Mouse (Mus musculus): ENCODE data around the gene Fam167b.
"Not testable (repeated sequence)": the region's sequence is repeated elsewhere in the genome, so short reads cannot be mapped to it uniquely, and the experiment has no call there.

Fam167b gene

GRCm38 (mm10) chr4:129557256-129557808 is 21.0 kb downstream of the Fam167b start:
- DNase-seq, result no peak

- peak; percentile 91 for DNase-seq
Observed at GRCm38 (mm10) chr4:129556532-129557223, 21.7 kb downstream of the Fam167b start.

GRCm38 (mm10) chr4:129555862-129556531 is 22.4 kb downstream of the Fam167b start:
- DNase-seq, result no peak

DNA sequence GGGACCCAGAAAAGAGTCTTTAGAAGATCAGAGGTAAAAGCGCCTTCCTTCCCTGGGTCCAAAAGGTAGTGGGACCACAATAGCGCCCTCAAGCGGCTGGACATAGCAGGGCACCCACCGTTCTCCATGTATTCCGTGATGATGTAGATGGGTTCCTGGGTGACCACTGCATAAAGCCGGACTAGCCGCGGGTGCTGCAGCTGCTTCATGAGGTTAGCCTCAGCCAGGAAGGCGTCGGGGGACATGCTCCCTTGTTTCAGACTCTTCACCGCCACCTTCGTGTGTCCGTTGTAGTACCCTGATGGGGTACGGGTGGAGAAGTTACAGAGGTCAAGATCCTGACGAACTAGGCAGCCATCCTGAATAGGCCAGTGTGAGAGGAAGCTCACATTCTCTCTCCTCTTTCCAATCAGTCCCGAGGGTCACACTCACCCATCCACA is 22.9 kb downstream of the Fam167b start:
- DNase-seq, result peak; percentile 66

DNA sequence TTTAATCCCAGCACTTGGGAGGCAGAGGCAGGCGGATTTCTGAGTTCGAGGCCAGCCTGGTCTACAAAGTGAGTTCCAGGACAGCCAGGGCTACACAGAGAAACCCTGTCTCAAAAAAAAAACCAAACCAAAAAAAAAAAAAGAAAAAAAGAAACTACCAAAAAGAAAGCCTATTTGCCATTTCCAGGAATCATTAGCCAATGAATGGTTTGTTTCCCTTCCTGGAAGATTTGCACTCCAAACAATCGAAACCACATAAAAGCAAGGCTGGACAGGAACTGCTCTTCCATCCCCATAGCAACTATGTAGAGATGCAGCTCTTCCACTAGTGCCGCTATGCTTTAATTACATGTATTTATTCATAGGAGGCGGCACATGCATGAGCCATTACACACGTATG is 23.8 kb downstream of the Fam167b start:
- DNase-seq, result not testable (repeated sequence)

DNA sequence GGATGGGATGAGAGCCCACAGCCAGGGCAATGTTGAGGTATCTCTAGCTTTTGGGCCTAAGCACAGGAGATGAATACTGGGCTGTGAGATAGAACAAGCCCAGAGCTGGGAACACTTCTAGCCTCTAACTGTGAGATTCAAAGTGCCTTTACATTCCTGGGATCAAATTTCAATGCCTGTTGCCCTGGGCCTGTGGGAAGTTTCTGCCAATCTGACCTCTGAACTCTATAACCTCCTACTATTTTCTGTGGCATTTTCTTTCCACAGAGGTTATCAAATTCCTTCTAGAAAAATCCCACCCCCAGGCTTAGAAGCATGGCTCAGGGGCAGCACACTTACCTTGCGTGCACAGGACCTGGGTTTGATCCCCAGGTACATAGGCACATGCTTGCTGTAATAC is 28.1 kb downstream of the Fam167b start:
- DNase-seq, result no peak

GRCm38 (mm10) chr4:129549306-129549705 is 29.0 kb downstream of the Fam167b start:
- peak; percentile 47 for DNase-seq

DNA sequence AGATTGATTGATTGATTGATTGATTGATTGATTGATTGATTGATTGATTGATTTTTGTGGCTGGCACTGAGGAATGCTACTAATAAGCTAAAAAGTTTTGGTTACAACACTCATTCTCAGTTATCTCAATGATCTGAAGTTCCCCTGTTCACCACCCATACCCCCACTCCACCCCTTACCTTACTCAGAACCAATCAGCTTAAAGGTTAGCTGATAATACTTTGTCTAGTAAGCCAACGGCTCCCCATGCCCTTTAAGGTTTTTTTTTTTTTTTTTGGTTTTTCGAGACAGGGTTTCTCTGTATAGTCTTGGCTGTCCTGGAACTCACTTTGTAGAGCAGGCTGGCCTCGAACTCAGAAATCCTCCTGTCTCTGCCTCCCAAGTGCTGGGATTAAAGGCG is 30.7 kb downstream of the Fam167b start:
- not testable (repeated sequence) for DNase-seq

- DNase-seq, result no peak
Observed at GRCm38 (mm10) chr4:129544106-129544505, 34.2 kb downstream of the Fam167b start.

GRCm38 (mm10) chr4:129542592-129543141 is 35.7 kb downstream of the Fam167b start, which contains the start of gene Hdac1:
TSS of gene Hdac1 (minus strand) at chr4:129542713.
- peak; percentile 99 for DNase-seq

DNA sequence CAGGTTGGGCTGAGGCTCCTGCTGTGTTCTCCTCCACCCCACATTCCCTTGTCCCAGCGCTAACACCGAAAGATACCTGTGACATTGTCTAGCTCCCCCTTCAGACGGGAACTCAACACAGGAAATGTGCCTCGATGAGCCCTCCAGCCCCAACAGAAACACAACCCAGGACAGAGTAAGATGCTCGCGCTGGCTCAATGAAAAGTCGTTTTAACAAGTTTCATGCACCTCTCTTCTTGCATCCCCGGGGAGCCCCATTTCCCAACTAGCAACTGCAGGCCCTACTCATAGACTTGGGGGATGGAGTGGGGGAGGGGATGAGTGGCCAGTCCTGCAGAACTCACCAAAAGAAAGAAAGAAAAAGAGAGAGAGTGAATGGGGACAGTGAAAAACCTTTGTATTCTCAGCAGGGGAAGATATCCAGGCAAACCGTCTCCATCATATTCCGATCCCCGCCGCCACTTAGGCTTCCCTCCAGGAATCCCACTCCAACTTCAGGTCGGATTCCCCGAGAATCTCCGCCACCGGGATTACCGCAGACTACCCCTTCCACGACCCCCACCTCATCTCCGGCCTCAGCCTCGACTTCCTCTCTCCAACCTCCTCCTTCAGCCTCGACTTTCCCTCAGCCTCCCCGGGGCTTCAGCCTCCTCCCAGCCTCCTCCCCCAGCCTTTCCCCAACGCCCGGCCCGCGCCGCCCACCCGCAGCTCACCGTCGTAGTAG is 36.3 kb downstream of the Fam167b start:
- DNase-seq, result peak; percentile 36

DNA sequence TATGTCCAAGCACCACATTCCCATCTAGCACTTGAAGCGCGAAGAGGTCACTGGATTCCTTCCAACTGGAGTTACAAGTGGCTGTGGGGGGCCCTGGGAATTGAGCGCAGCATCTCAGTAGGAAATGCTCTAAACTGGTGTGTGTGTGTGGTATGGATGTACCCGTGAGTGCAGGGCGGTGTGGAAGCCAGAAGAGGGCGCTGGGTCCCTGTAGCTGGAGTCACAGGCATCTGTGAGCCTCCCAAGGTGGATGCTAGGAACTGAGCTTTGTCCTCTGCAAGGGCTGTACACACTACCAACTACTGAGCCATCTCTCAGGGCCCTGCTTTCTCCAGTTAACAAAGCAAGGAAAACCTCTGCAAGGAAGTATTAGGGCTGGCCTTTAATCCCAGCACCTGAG is 38.3 kb downstream of the Fam167b start:
- DNase-seq, result peak; percentile 40

- not testable (repeated sequence) for DNase-seq
Observed at GRCm38 (mm10) chr4:129528901-129529300, 49.4 kb downstream of the Fam167b start.
